ENCODE assay signal across 10 mouse cellular contexts in the genomic region with DNA sequence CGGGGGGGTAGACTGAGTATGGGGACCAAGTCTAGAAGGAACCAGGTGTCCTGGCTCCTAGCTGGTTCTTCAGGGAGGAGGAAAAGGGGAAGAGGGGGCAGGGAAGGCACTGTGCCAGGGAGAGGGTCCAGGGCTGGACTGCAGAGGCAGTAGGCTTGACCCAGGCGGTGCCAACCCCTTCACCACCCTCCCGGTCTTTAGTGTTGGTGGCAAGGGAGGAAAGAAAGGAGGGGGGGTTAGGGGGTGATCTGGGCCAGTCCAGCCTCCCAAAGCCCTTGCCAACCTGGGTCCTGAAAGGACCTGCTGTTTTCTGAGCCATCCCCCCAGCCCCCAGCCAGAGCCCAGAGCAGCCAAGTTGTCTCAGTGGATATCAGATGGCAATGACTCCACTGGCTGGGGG. TPM values are rescaled to one million over a fixed set of nuclear protein-coding genes. Genes with fewer than 3 reads are reported as not detected.
A peak's percentile ranks its signal among the peaks of the same experiment; 100 is the strongest.
DNase-seq lines count a peak whose midpoint lies in the region; ATAC-seq and TF ChIP-seq lines count a peak whose summit lies in the region.
"Had no signal": no experiment of that assay in that cellular context is flagged by ENCODE, and none has a peak within 500 bp of the region (broad histone marks: within the 10 kb centered on the region; RNA-seq: fewer than 3 reads in every experiment).

No protein-coding gene starts in this region.

- WGBS in forebrain, embryonic 15.5 days, result 41% methylated on average over 3 of the region's 3 CpGs
- WGBS in thymus, adult 2 months, result 78% methylated on average over 3 of the region's 3 CpGs

- H3K27me3 ChIP-seq in forebrain, embryonic 15.5 days, result no peaks in the 10 kb centered on the region
- H3K27me3 ChIP-seq in thymus, adult 2 months (ENCODE audit: control insufficient read depth, insufficient read depth, low read length), result peaks cover 7% of the 10 kb centered on the region; the same call in 1 of the 2 replicates

- H3K4me3 ChIP-seq in forebrain, embryonic 15.5 days, result peak overlapping the region; percentile 57
- H3K4me3 ChIP-seq in thymus, adult 2 months (ENCODE audit: control insufficient read depth, insufficient read depth, low read length), result no peak overlapping the region

- H3K36me3 ChIP-seq in forebrain, embryonic 15.5 days, result no peaks in the 10 kb centered on the region
- no peaks in the 10 kb centered on the region for H3K36me3 ChIP-seq in thymus, adult 2 months (ENCODE audit: control insufficient read depth, insufficient read depth, low read length)

- H3K9me3 ChIP-seq in forebrain, embryonic 15.5 days, result no peaks in the 10 kb centered on the region

- H3K9ac ChIP-seq in forebrain, embryonic 15.5 days (replicated peaks), result 0 out of 2 replicates have a peak overlapping the region, but pooled peaks have one; percentile 11

- peak overlapping the region; percentile 73 for H3K4me2 ChIP-seq in forebrain, embryonic 15.5 days (replicated peaks)
- H3K4me2 ChIP-seq: heart, embryonic 11.5 days had no signal

- intact Hi-C loops in left cerebral cortex, postnatal 10 days (cut with DNase I), result no loop called here

- ATAC-seq in forebrain, embryonic 15.5 days (replicated peaks), result peak; percentile 66

- no peak for TF ChIP-seq POLR2A in thymus, adult 2 months (IDR thresholded peaks at IDR 0.05; ENCODE audit: control insufficient read depth, extremely low read depth, insufficient read depth, low read length, poor library complexity)

- H3K4me1 ChIP-seq in forebrain, embryonic 15.5 days, result peaks cover 26% of the 10 kb centered on the region
- peaks cover 3% of the 10 kb centered on the region for H3K4me1 ChIP-seq in thymus, adult 2 months (replicated peaks; ENCODE audit: control insufficient read depth, insufficient read depth, low read length)

- TF ChIP-seq CTCF in thymus, adult 2 months (IDR thresholded peaks at IDR 0.05; ENCODE audit: borderline replicate concordance, control insufficient read depth, extremely low read depth, insufficient read depth, low read length, poor library complexity), result no peak

- H3K27ac ChIP-seq in forebrain, embryonic 15.5 days (replicated peaks), result peak overlapping the region; percentile 72
- H3K27ac ChIP-seq in thymus, adult 2 months (ENCODE audit: control insufficient read depth, insufficient read depth, low read length), result no peak overlapping the region

- peak; percentile 24 for DNase-seq in kidney, postnatal 14 days
- no peak for DNase-seq in kidney, adult 9 months
- peak; percentile 76 to 79 for DNase-seq in left cerebral cortex, postnatal 10 days (ENCODE audit: extremely low spot score in 1 of 2, low spot score in 2 of 2)
- DNase-seq in right cerebral cortex, postnatal 14 days, result peak; percentile 62
- DNase-seq in ovary, postnatal 14 days (ENCODE audit: low spot score), result no peak
- no peak for DNase-seq in thymus, adult 2 months
- DNase-seq in spleen, adult 18-20 months, result no peak
- DNase-seq: adrenal gland, postnatal 14 days had no signal

RNA-seq across cellular contexts. Expression of gene Kcnj10, which starts 1.7 kb away (rescaled TPM):
- polyA plus RNA-seq in forebrain, embryonic 15.5 days (2015; fragmentation: Nextera tagmentation; extraction: Ambion mirVana), result 1.7 and 1.9 TPM in 2 replicates
- 10 to 100 TPM; 68.5 to 69.3 TPM for total RNA-seq in left cerebral cortex, postnatal 10 days (2021)
- polyA plus RNA-seq in thymus, adult 2 months (2012; rRNA removed), result 3.2 and 3.9 TPM in 2 replicates

RNA-seq across cellular contexts. Expression of gene Kcnj9, which starts 13.6 kb away (rescaled TPM):
- 3.4 and 3.5 TPM in 2 replicates for polyA plus RNA-seq in forebrain, embryonic 15.5 days (2015; fragmentation: Nextera tagmentation; extraction: Ambion mirVana)
- total RNA-seq in left cerebral cortex, postnatal 10 days (2021), result 10 to 100 TPM; 77.8 to 84.5 TPM
- 1.5 TPM in 2 replicates for polyA plus RNA-seq in thymus, adult 2 months (2012; rRNA removed)

RNA-seq across cellular contexts. Expression of gene Pigm, which starts 33.6 kb away (rescaled TPM):
- 4.7 TPM in 2 replicates for polyA plus RNA-seq in forebrain, embryonic 15.5 days (2015; fragmentation: Nextera tagmentation; extraction: Ambion mirVana)
- total RNA-seq in left cerebral cortex, postnatal 10 days (2021), result 10 to 100 TPM in 1 of 2 experiments, 1 to 10 TPM in 1; 9.8 to 10.6 TPM
- polyA plus RNA-seq in thymus, adult 2 months (2012; rRNA removed), result 20.8 and 25.3 TPM in 2 replicates

RNA-seq across cellular contexts. Expression of gene Atp1a2, which starts 44.9 kb away (rescaled TPM):
- polyA plus RNA-seq in forebrain, embryonic 15.5 days (2015; fragmentation: Nextera tagmentation; extraction: Ambion mirVana), result 32.2 and 33.1 TPM in 2 replicates
- total RNA-seq in left cerebral cortex, postnatal 10 days (2021), result 100 to 1,000 TPM; 393 to 413 TPM
- polyA plus RNA-seq in thymus, adult 2 months (2012; rRNA removed), result 24.4 and 28.5 TPM in 2 replicates

Comparison
In these comparisons a context has a peak if more than half of its experiments do, and no peak if none do; other contexts are left out.
1. DNase-seq: peak in kidney, postnatal 14 days (single experiment), left cerebral cortex, postnatal 10 days (2 of 2) and right cerebral cortex, postnatal 14 days (single experiment); none in kidney, adult 9 months (single experiment), ovary, postnatal 14 days (single experiment), thymus, adult 2 months (single experiment) and spleen, adult 18-20 months (0 of 2).